Mouse (Mus musculus): ENCODE results near the gene Gm38119. TPM values are rescaled to one million over a fixed set of nuclear protein-coding genes. Genes with fewer than 3 reads are reported as not detected.

The Gm38119 gene
- polyA plus RNA-seq, 1 experiment, result not detected

Other genes starting within 250 kb of the Gm38119 start
- gene Sprr4, start 238.6 kb downstream of the Gm38119 start, polyA plus RNA-seq (2012; rRNA removed), result not detected in 2 replicates
- gene 2310046K23Rik, start 204.6 kb downstream of the Gm38119 start, polyA plus RNA-seq (2012; rRNA removed), result not detected in 2 replicates
- not detected in 2 replicates for gene Ivl, start 165.4 kb downstream of the Gm38119 start, polyA plus RNA-seq (2012; rRNA removed)
- gene Smcp, start 150.1 kb downstream of the Gm38119 start, polyA plus RNA-seq (2012; rRNA removed), result not detected in 2 replicates
- not detected in 2 replicates for gene 2210017I01Rik, start 131.6 kb downstream of the Gm38119 start, polyA plus RNA-seq (2012; rRNA removed)
- not detected in 2 replicates for gene Lce6a, start 117.4 kb downstream of the Gm38119 start, polyA plus RNA-seq (2012; rRNA removed)
- not detected in 2 replicates for gene Lce1a1, start 90.8 kb downstream of the Gm38119 start, polyA plus RNA-seq (2012; rRNA removed)
- gene Lce1b, start 82.2 kb downstream of the Gm38119 start, polyA plus RNA-seq (2012; rRNA removed), result not detected in 2 replicates
- gene Lce1a2, start 68.8 kb downstream of the Gm38119 start, polyA plus RNA-seq (2012; rRNA removed), result not detected in 2 replicates
- not detected in 2 replicates for gene Lce1c, start 59.8 kb downstream of the Gm38119 start, polyA plus RNA-seq (2012; rRNA removed)
- gene Lce1d, start 51.9 kb downstream of the Gm38119 start, polyA plus RNA-seq (2012; rRNA removed), result not detected in 2 replicates
- not detected in 2 replicates for gene Lce1e, start 30.0 kb downstream of the Gm38119 start, polyA plus RNA-seq (2012; rRNA removed)
- gene Lce1f, start 18.7 kb downstream of the Gm38119 start, polyA plus RNA-seq (2012; rRNA removed), result not detected in 2 replicates
- gene Lce1g, start 13.2 kb upstream of the Gm38119 start, polyA plus RNA-seq (2012; rRNA removed), result not detected in 2 replicates
- gene Lce1h, start 26.0 kb upstream of the Gm38119 start, polyA plus RNA-seq (2012; rRNA removed), result not detected in 2 replicates
- gene Lce1i, start 39.8 kb upstream of the Gm38119 start, polyA plus RNA-seq (2012; rRNA removed), result not detected in 2 replicates
- gene Lce1j, start 51.4 kb upstream of the Gm38119 start, polyA plus RNA-seq (2012; rRNA removed), result not detected in 2 replicates
- not detected in 2 replicates for gene Lce1k, start 68.8 kb upstream of the Gm38119 start, polyA plus RNA-seq (2012; rRNA removed)
- not detected in 2 replicates for gene Kprp, start 88.2 kb upstream of the Gm38119 start, polyA plus RNA-seq (2012; rRNA removed)
- not detected in 2 replicates for gene Lce1l, start 112.2 kb upstream of the Gm38119 start, polyA plus RNA-seq (2012; rRNA removed)
- gene 2310050C09Rik, start 131.1 kb upstream of the Gm38119 start, polyA plus RNA-seq (2012; rRNA removed), result not detected in 2 replicates
- gene Lce3a, start 187.1 kb upstream of the Gm38119 start, polyA plus RNA-seq (2012; rRNA removed), result not detected in 2 replicates
- not detected in 2 replicates for gene Lce3b, start 193.9 kb upstream of the Gm38119 start, polyA plus RNA-seq (2012; rRNA removed)
- gene Lce3c, start 205.4 kb upstream of the Gm38119 start, polyA plus RNA-seq (2012; rRNA removed), result not detected in 2 replicates
- gene Lce3d, start 218.3 kb upstream of the Gm38119 start, polyA plus RNA-seq (2012; rRNA removed), result not detected in 2 replicates
- gene Lce3e, start 228.0 kb upstream of the Gm38119 start, polyA plus RNA-seq (2012; rRNA removed), result not detected in 2 replicates

Data from brain, embryonic 14.5 days (tissue).